Mouse (Mus musculus): Measurements from ENCODE around the gene Kirrel3. TPM values are rescaled to one million over a fixed set of nuclear protein-coding genes. Genes with fewer than 3 reads are reported as not detected.

The Kirrel3 gene
- total RNA-seq, 1 experiment from 2014 or later = 1.2 TPM

- DNase-seq = no peak
These were observed 118.1 kb downstream of the Kirrel3 start for GRCm38 (mm10) chr9:34603750-34604149.

GRCm38 (mm10) chr9:34604931-34605330 lies 119.2 kb downstream of the Kirrel3 start:
- DNase-seq = peak; percentile 13

- no peak for DNase-seq
These were observed 119.8 kb downstream of the Kirrel3 start for GRCm38 (mm10) chr9:34605486-34605885.

GRCm38 (mm10) chr9:34607976-34608375 lies 122.3 kb downstream of the Kirrel3 start:
- DNase-seq = no peak

GRCm38 (mm10) chr9:34612886-34613769 lies 127.4 kb downstream of the Kirrel3 start:
- peak; percentile 42 for DNase-seq

- no peak for DNase-seq
These were observed 132.4 kb downstream of the Kirrel3 start for GRCm38 (mm10) chr9:34618099-34618498.

GRCm38 (mm10) chr9:34619913-34620312 lies 134.2 kb downstream of the Kirrel3 start:
- no peak for DNase-seq

- DNase-seq = no peak
These were observed 137.8 kb downstream of the Kirrel3 start for GRCm38 (mm10) chr9:34623526-34623925.

GRCm38 (mm10) chr9:34624021-34624420 lies 138.3 kb downstream of the Kirrel3 start:
- DNase-seq = no peak

GRCm38 (mm10) chr9:34628841-34629240 lies 143.1 kb downstream of the Kirrel3 start:
- DNase-seq = no peak

GRCm38 (mm10) chr9:34635696-34636095 lies 150.0 kb downstream of the Kirrel3 start:
- no peak for DNase-seq

GRCm38 (mm10) chr9:34643917-34644316 lies 158.2 kb downstream of the Kirrel3 start:
- no peak for DNase-seq

GRCm38 (mm10) chr9:34644392-34644791 lies 158.7 kb downstream of the Kirrel3 start:
- DNase-seq = no peak

- no peak for DNase-seq
These were observed 161.1 kb downstream of the Kirrel3 start for GRCm38 (mm10) chr9:34646831-34647230.

- no peak for DNase-seq
These were observed 166.6 kb downstream of the Kirrel3 start for GRCm38 (mm10) chr9:34652278-34652677.

- no peak for DNase-seq
These were observed 167.4 kb downstream of the Kirrel3 start for GRCm38 (mm10) chr9:34653141-34653540.

- DNase-seq = no peak
These were observed 174.9 kb downstream of the Kirrel3 start for GRCm38 (mm10) chr9:34660566-34660965.

GRCm38 (mm10) chr9:34663412-34663811 lies 177.7 kb downstream of the Kirrel3 start:
- no peak for DNase-seq

- DNase-seq = no peak
These were observed 179.9 kb downstream of the Kirrel3 start for GRCm38 (mm10) chr9:34665361-34666129.

- DNase-seq = no peak
These were observed 181.5 kb downstream of the Kirrel3 start for GRCm38 (mm10) chr9:34667182-34667581.

- DNase-seq = no peak
These were observed 185.2 kb downstream of the Kirrel3 start for GRCm38 (mm10) chr9:34670906-34671305.

- no peak for DNase-seq
These were observed 201.1 kb downstream of the Kirrel3 start for GRCm38 (mm10) chr9:34686798-34687197.

GRCm38 (mm10) chr9:34688358-34688757 lies 202.7 kb downstream of the Kirrel3 start:
- DNase-seq = no peak

All from adrenal gland, postnatal 14 days (tissue).